Mouse (Mus musculus) common myeloid progenitor, adult 5-6 weeks (primary cell): ENCODE measurements at regions not wholly inside any gene's neighbourhood (a gene's known extent, or its start where the extent isn't known, plus 50 kb on each side); places are given as distances from the start of the nearest gene placed in this dataset.
A peak's percentile ranks its signal among the peaks of the same experiment; 100 is the strongest.

Experiments
- ATAC-seq: replicated peaks from 2 replicates; pipeline ENCODE4 v1.8.0; 2016; ENCODE audit warnings: low read depth, mild to moderate bottlenecking, moderate TSS enrichment, inconsistent platforms; ENCODE audit not compliant: poor library complexity, severe bottlenecking

DNA sequence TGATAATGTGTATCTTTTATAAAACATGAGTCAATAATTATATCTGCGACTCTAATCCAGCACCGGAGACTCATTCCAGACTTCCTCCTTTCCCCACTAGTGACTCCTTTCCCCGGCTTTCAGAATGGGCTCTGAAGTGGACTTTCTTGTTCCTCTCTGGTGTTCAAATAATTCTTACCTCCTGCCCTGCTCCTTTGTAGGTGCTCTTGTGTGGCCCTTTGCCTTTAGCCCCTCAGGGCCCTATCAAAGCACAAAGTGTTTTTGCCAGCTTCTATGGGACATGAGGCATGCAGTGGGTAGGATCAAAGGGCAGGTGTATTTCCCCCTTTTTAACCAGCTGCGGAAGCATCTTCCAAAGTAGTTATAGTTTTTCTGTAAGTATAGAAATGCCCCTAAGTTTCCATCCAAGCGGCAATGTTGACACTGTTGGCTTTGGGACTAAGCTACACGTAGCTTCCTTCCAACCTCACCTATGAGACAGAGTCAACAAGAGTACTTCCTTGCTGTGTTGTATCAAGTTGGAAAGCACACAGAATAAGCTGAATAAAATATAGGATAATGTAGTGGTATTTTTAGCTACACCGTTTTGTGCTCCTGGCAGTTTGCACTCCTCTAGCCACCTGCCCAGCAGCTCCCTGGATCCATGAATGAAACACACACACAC lies 93.8 kb upstream of the Rapgef5 start:
- ATAC-seq, result no peak

DNA sequence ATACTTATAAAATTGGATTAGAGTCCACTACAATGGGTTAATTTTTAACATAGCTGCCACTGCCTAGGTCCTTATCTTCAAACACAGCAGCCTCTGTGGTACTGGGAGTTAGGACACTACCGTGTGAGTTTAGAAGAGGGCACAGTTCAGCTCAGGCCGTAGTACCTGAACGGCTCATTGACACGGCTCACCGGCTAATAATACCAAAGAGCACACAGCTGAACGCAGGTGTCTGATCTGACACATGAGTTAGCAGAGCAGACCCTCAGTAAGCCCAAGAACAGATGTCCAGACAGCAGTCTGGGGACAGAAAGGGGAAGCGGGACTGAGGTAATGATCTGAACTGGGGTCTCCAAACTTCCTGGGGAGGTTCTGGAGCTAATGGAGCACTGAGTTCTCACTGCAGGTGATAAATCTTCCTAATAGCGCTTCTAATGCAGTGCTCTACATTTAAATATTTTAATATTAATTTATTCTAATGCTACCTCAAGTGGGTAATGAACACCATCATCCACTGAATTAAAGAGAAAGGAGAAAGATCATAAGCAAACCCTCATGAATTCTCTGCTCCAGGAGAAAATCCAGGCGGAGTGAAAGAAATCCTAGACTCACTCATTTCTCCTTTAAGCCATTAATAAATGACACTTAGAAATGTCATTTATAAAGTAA lies 90.8 kb upstream of the Rapgef5 start:
- peak; percentile 52 for ATAC-seq

DNA sequence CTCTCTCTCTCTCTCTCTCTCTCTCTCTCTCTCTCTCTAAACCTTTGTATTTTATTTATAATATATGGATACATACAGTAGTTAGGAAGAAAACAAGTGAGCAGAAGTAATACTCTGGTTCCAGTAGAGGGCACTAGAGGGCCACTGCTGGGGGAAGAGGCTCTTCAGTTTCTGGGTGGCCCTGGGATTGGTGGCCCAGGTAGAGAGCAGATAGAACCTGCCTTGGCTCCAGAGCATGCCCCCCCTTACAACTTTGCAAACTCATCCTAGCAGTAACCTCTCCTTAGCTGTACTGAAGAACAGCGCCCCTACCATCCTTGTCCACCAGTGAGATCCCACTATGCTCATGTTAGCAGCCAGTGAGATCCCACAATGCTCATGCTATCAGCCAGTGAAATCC lies 88.8 kb upstream of the Rapgef5 start:
- peak; percentile 80 for ATAC-seq

DNA sequence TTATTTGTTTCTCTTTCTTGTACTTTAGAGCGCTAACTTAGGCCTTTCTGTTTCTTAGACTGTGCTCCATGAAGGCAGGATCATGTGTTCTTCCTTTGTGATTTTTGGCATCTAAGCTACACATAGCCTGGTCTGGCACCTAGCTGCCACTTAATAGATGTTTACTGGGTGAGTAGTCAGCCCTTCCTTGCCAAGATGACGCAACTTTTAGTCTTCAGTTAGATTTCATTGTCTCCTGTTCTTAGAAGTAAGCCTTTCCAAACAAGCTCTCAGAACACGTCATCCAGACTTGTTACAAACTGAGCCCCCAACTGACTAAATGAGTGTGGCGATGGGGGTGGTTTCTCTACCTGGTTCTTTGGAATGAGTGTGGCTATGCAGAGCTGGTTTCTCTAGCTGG lies 85.4 kb upstream of the Rapgef5 start:
- ATAC-seq, result no peak

DNA sequence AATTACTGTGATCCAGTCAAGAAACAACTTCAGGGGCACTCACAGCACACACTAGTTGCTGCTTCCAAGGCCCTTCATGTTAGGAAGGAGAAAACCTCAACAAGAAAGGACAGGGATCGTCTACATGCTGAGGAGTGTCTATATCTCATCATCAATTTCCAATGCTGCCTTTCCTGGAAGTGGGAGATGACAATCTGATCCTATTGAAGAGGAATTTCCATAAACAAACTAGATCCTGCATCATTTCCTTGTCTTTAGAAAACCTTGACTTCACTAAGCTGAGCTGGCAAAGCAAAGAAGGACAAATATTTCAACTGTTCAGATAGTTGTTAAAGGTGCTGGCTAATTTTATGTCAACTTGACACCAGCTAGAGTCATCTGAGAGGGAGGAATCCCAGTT lies 83.5 kb upstream of the Rapgef5 start:
- ATAC-seq, result no peak

DNA sequence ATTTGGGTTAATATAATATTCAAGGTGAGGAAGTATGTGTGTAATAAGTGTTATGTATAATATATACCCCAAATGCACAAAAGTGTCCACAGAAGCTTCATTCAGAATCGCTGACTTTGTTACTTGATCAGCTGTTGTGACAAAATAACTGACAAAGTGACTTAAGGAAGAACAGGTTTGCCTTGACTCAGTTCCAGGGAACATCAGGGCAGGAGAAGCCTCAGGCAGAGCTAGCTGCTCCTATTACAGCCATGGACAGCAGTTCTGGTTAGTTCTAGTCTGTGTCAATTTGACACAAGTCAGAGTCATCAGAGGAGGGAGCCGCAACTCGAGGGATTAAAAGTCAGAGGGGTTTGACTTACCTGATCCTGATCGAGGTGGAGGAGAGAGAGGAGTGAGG lies 79.3 kb upstream of the Rapgef5 start:
- no peak for ATAC-seq

DNA sequence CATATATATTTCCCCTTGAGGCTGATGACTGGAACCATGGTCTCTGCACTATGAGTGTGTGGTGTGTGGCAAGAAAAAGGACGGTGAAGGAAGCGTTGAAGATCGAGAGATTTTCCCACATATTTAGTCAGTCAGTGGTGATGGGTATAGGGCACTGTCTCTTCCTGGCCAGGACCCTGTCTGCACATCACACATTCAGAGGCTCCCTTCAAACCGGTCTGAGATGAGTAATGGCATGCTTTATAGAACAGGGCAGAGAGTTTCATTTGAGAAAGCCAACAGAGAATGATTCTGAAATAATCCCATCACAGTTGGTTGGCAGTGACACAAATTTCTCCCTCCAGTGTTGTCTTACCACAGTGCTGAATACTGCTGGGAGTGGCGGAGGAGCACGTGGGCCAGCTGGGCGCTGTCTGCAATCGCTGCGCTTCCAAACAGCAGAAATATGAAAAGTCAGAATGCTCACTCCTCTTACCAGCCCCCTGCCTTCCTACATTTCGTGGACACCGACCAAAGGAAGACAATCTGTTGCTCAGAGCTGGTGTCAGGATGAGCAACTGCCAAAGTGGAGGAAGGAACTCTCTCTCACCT lies 77.2 kb upstream of the Rapgef5 start:
- ATAC-seq, result no peak

DNA sequence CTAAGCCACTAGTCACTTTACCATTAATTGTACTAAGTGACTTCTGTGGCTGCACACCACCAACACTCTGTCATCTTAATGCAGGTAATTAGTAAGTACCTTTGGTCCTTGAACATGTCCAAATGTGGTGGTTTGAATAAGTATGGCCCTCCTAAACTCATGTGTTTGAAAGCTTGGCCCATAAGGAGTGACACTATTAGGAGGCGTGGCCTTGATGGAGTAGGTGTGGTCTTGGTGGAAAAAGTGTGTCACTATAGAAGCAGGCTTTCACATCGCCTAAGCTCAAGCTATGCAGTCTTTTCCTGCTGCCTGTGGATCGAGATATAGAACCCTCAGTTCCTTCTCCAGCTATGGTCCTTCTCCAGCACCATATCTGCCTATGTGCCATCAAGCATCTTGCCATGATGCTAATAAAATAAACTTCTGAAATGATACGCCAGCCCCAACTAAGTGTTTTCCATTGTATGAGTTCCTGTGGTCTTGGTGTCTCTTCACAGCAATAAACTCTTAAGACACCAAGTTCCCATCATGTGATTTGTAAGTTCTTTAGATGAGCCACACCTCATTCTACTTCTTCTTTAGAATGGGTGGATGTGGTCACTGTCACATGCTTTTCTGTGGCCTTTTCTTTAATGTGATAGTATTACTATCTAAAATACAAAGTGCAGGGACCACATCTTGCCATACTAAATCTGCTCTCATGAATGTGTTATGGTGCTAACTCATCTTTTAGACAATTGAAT lies 71.9 kb upstream of the Rapgef5 start:
- ATAC-seq, result no peak

DNA sequence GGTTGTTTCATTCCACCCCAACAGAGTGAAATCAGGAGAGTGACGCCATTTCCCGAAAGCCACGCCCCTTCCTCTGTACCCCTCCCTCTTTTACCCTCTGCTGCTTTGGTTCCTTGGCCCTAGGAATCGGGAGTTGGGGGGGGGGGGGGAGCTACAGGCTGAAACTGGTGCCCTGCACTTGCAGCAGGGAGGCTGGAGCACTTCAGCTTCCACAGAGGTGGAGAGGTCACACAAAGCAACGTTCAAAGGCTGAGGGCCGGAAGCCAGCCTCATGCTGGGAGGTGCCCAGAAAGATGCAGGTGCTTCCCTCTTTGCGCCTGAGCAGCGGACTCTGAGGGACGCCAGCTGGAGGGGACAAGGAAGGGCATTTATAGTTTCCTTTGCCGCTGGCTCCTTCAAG lies 69.1 kb upstream of the Rapgef5 start:
- ATAC-seq, result peak; percentile 92

DNA sequence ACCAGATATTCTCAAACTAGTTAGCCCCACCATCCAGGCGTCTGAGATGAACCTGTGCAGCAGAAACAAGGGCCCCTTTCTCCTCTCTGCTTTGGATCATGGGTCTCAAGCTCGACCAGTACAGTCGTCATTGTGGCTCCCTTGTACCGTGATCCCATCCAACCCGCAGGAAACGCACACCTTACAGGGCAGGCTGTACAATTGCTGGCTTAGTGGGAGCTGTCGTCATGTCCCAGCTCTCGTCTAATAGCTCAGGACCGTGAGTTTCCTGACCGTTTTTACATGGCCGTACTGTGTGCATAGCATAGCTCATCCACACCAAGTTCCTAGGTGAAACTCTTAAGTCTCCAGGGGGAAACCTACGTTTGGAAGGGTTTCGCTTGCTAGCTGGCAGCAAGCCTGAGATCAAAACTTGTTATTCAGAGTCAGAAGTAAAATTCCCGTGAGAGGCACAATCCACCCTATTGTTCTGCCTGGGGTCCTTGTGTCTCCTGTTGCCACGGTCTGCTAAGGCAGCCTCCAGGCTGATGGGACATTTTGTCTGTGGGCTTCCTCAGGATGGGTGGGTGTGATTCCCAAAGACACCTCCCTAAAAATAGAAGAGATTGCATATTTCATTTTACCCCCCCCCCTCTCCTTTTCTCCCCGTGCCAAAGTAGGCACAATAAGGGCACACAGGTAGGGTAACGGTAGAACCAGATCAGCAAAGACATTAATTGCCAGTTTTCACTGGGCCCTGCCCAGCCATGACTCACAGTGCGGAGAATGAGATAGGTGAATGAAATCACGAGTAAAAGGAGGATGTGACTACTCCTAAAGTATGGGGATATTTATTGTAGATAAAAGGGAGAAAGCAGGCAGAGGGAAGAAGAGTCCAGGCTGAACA lies 68.2 kb upstream of the Rapgef5 start:
- ATAC-seq, result no peak

DNA sequence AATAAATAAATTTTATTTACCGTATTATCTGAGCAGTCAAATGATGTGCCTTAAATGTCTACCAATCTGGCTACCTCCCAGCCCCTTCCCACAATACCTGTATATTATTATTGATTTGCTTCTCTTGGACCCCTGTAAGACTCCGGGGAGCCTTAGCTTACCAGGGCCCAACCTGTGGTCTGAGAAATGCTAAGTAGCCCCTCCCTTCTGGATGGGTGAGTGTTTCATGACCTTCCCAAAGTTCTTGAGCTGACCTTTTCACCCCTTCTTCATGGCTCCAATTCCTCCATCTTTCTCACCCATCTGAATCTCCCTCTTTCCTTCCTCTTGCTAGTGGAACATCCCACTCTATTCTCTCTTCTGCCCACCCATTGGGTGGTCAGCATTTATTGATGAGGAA lies 67.2 kb upstream of the Rapgef5 start:
- no peak for ATAC-seq

DNA sequence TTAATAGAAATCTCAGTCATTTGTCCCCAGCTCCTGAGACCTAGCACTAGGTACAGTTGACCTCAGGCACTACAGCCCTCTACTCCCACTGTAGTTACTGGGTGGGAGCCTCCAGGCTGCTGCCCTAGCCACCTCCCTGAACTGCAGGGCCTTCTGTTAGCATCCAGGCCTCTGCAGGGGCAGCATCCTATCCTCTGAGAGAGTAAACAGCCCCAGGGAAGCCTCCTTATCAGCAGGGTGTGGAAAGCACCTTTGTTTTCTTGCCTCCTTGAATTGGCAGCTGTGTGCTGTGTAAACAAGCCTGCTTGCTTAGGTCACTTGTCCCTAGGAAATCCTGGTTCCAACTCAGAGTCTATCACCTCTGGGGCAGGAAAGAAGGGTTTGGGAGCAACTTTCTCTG lies 66.2 kb upstream of the Rapgef5 start:
- ATAC-seq, result no peak

DNA sequence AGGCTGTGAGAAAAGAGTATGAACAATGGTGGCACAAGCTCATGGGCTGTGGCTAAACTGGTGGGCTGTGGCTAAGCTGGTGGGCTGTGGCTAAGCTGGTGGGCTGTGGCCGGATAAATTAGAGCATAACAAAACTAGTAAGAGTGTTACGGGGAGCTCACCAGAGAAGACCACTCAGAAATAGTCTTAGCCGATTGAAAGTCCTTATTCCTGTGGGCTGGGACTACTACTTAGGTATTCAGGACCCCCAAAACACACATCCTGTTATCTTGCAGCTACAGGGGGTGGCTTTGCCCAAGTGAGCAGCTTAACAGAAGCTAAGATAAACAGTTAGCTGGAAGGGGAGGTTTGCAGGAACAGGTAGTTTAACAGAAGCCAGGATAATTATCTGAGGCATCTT lies 65.4 kb upstream of the Rapgef5 start:
- ATAC-seq, result no peak

DNA sequence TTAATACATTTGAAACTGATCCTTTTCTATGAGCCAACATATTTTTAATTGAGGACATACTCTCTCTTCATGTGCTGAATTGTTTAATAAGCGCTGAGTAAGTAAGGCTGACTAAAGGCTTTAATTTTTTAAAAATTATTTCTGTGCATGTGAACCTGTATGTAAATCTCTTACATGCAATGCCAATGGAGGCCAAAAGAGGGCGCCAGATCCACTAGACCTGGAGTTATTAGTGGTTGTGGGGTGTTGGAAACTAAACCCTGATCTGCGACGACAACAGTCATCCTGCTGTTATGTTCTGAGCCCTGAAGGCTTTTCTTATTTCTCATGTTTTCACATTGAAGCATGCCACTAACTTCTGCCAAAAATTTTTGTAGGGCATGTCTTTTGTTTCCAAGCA lies 64.8 kb upstream of the Rapgef5 start:
- ATAC-seq, result no peak

DNA sequence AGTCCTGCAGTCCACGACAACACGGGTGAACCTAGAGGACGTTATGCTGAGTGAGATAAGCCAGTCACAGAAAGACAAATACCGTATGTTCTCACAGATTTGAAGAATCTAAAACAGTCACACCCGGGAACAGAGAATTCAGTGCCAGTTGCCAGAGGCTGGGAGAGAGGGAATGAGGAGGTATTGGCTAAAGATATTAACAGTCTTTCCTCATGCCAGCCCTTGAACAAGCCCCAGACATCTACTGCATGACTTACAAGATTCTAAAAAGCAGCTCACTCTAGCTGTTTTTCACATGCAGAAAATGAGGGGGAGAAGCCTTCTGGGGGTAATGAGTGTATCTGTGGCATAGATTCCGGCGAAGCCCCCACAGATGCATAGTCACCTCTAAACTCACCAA lies 60.5 kb upstream of the Rapgef5 start:
- ATAC-seq, result no peak

DNA sequence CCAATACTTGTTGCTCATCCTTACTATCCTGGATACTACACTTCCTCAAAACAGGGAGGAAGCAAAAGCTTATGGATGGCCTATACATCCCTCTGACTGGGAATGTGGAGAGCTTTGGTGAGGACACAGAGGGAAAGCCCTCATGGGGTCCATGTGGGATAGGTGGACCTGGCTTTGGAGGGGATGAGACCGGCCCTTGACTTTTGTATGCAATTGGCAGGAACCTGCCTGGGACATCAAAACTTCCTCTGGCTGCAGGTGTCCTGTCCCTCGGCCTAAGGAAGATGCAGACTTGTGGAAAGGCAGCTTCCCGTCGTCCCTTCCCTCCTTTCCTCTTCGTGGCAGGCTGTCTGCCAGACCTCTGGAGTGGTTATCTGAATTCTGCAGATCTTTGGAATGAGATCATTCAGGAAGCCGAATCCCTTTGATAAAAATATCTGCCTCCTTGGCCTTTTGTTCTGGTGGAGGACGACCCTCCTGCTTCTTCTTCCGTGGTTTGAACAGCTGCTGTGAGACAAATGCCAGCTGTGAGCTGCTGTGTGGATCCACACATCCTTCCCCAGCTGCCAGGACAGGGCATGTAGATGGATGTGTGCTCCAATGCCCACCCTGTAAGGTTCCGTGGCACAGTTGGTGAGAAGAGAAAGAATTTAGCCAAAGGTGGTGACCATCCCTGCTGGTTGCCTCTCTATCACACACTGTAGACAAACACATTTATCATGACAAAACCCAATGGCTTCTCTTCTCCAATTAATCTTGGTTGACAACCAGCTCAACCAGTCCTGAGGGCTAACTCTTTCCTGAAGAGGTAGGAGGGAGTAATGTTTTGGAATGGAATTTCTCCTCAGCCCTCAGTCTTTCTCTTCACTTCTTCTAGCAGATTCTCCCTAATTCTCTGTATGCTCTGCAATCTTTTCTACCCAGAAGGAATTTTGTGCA lies 57.9 kb upstream of the Rapgef5 start:
- no peak for ATAC-seq

DNA sequence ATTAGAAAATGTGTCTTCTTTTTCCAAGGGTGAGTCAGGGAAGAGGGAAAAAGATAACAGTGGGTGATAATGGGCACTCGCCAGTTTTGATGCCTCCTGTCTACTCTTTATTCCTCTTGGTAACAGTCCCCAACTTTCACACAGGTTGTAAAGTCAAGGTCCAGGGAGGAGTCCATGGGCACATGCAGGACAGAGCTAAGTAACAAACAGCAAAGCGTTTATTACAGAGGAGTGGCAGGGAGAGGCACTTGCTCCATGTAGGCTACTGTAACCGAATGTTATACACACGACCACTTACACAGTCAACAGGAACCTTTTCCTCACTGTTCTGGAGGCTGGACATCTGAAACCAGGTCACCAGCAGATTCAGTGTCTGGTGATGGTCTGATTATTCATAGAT lies 56.7 kb upstream of the Rapgef5 start:
- ATAC-seq, result no peak

DNA sequence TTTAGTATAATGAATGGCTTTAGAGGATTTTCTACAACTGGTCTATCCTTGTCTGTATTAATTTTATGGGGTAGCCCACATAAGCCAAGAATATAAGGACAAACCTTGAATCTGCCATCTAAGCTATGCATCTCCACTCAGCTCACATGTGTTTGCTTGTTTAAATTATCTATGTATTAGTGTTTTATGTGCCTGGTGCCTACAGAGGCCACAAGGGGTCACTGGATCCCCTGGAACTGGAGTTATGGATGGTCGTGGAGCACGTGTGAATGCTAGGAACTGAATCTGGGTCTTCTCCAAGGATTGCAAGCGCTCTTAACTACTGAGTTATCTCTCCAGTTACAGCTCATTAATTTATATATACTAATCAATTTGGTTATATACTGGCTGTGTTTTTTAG lies 51.1 kb upstream of the Rapgef5 start:
- no peak for ATAC-seq

DNA sequence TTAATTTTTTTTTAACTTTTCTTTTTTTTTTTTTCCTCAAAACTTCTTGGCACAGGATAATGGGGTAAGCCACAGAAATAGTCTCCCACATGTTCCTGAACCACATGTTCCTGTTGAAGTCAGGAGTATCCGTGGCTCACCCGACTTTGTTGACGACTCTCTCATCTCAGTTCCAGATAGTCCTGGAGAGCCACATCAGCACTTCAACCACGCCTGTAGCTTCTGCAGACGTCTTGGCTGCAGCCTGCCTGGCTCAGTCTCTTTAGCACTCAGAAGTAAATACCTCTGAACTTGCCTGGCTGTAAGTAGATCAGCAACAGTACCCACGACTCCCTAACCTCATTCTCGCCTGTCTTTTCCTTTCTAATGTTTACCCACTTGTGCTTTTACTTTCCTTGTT lies 50.3 kb upstream of the Rapgef5 start:
- 0 out of 2 replicates have a peak, but pooled peaks have one; percentile 42 for ATAC-seq
